Mouse (Mus musculus) left cerebral cortex, adult 2 months (tissue): ENCODE results near the gene Vars. TPM values are rescaled to one million over a fixed set of nuclear protein-coding genes. Genes with fewer than 3 reads are reported as not detected.
A peak's percentile ranks its signal among the peaks of the same experiment; 100 is the strongest.
"Not testable (repeated sequence)": the region's sequence is repeated elsewhere in the genome, so short reads cannot be mapped to it uniquely, and the experiment has no call there.

Experiments
- DNase-seq, 2 experiments: peaks; one replicate each; pipeline ENCODE4 v3.0.0; 2021 to 2022; ENCODE audit warnings: low spot score in 2 of 2, mixed read lengths in 1 of 2; ENCODE audit errors: extremely low spot score in 1 of 2
- H3K27ac ChIP-seq: fragments of 200-600 bp; 2 replicates; pipeline ENCODE4 v1.8.1; 2022
- H3K4me3 ChIP-seq: fragments of 200-600 bp; 2 replicates; pipeline ENCODE4 v1.8.1; 2022
- CTCF ChIP-seq: fragments of 200-600 bp; IDR thresholded peaks from 2 replicates; pipeline ENCODE4 v1.8.1; 2022; ENCODE audit warnings: antibody characterized with exemption, mild to moderate bottlenecking, moderate library complexity
- intact Hi-C: fragments of 180-260 bp; cut with DNase I; formaldehyde crosslinking; loops from one replicate; pipeline ENCODE4 v1.15.1; 2025
- total RNA-seq, 2 experiments: library from RNA; stranded (reverse); gene quantifications; 2 replicates each; pipeline ENCODE4 v1.2.3; 2021

Gene Vars
- total RNA-seq, 2 experiments from 2014 or later, result 44.1 to 46.6 TPM

DNA sequence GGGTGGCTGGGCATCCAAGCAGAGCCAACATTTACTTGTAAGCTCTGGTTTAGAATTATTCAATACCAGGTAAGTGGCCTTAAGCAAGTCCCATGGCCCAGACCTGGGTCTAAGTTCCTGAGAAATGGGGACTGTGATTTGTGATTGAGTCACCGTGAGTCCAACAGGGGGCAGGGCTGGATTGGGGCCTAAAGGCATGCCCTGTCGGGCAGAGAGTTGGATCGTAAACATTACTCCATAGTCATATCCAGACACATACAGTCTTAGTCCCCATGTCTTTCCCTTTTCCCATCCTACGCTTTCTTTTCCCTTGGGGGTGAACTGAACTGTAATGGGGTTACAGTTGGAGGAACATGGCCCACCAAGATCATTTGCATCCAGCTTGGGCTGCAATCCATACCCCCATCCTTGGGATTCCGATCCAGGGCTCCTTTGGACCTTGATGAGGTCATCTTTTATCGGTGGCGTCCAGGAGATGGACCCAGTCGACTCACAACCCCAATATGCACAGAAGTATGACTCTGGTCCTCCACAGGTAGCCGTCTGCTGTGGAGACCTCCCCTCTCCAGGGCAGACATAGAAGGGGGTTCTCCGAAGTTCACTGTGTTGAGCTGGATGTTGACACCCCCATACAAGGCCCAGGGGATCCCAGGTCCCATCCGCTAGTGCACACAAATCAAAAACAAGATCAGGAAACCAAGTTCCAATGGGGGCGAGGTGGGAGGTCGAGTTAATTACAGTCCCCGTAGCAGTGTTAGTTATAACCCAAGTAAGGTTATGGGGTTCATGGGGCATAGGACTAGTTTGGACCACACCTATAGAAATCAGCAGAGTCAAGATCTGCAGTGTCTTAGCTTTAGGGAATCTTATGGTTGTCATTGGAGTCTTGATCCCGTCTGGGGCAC, 2.0 kb upstream of the Vars start:
- TF ChIP-seq CTCF, result no peak
- H3K27ac ChIP-seq, result no peak overlapping the region
- DNase-seq, result no peak
- no peak overlapping the region for H3K4me3 ChIP-seq
- intact Hi-C loops, result no loop called here

DNA sequence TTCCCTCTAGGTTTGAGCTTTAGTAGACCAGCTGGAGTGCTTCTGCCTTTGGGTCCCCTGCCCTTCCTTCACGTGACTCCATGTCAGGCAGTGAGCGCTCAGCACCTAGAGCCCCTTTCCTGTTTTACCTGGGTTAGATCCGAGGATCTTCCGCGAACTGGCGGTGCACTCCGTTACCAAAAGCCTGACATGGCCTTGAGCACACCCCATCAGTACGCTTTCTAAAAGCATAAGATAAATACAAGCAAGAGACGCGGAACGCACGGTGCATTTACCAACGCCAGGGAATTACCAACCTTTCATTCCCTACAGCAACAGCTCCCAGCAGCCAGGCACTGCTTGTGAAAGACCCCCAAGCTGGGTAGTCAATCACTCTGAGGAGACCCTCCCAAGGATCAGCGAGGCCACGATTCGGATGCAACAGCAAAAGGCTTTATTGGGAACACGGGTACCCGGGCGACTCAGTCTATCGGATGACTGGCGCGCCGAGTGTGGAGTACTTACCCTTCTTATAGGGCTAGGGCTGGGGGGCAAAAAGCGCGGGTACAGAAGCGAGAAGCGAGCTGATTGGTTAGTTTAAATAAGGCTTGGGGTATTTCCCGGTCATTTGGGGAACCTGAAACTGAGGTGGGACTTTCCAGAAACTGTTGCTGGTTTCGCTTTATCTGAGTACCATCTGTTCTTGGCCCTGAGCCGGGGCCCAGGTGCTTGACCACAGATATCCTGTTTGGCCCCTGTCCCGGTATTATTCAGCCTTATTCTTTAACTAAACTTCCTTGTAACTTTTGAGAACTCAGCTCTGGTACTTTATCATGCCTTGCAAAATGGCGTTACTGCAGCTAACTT, 693 bp upstream of the Vars start:
- intact Hi-C loops, result loop anchor here (5.0 kb wide), 1 partner anchor 122 kb away; the partner anchor contains the start of genes Csnk2b and Gpank1
- H3K27ac ChIP-seq, DNase-seq: not testable (repeated sequence)
- peak overlapping the region; percentile 90 for H3K4me3 ChIP-seq

DNA sequence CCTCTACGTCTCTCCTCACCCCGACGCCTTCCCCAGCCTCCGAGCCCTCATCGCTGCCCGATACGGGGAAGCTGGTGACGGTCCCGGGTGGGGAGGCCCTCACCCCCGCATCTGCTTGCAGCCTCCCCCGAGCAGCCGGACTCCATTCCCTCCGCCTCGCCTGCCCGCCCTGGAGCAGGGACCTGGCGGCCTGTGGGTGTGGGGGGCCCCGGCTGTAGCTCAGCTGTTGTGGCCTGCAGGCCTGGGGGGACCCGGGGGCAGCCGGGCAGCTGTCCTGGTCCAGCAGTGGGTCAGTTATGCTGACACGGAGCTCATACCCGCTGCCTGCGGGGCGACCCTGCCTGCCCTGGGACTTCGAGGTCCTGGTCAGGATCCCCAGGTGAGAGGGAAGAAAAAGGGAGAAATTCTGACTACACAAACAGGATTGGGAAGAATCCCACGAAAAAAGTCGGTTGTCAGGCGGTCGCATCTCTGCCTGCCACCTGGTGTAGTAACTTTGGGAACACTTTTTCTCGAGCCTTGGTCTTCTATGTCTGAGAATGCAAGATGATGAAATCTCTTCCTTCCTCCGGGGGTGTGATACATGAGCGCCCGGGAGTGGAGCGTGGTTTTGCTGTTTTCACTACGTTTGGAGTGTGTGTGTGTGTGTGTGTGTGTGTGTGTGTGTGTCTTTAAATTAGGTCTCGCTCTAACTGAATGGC, 815 bp downstream of the Vars start:
- no peak for DNase-seq
- TF ChIP-seq CTCF, result no peak
- intact Hi-C loops, result loop anchor here (5.0 kb wide), 1 partner anchor 121 kb away; the partner anchor contains the start of genes Csnk2b and Gpank1

DNA sequence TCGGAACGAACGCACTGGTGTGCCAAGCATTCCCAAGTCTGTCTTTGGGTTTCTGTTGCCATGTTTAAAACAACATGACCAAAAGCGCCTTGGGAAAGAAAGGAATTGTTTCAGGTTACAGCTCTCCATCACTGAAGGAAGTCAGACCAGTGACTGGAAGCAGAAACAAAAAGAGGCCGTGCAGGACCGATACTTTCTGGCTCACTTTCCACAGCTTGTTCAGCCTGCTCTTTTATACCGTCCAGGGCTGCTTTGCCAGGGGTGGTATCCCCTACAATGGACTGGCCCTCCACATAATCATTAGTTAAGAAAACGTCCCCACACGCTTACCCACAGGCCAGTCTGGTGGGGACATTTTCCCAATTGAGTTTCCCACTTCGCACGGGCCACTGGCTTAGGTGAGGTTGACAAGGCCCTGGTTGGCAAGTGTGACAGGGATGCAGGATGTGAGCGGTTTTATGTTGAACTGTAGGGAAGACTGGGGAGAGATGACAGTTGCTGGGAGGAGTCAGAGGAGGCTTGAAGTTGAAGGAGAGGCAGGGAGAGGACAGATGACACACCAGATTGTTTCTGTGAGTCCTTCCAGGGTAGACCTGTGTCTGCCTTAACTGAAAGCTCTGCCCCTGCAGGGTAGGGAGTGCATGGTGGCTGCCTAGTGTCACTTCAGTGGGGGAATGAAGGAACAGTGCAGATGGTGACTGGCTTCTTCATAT, 1.5 kb downstream of the Vars start:
- no peak for DNase-seq
- H3K27ac ChIP-seq, result no peak overlapping the region
- no peak for TF ChIP-seq CTCF
- intact Hi-C loops, result loop anchor here (5.0 kb wide), 1 partner anchor 120 kb away; the partner anchor contains the start of genes Csnk2b and Gpank1
- peak overlapping the region; percentile 5; the same call in 1 of the 2 replicates for H3K4me3 ChIP-seq

More for the DNA sequence above, 815 bp downstream of the Vars start:
- Histone ChIP-seq H3K4me3 (peak overlapping the region; percentile 90), H3K27ac (peak overlapping the region; percentile 99)

DNA sequence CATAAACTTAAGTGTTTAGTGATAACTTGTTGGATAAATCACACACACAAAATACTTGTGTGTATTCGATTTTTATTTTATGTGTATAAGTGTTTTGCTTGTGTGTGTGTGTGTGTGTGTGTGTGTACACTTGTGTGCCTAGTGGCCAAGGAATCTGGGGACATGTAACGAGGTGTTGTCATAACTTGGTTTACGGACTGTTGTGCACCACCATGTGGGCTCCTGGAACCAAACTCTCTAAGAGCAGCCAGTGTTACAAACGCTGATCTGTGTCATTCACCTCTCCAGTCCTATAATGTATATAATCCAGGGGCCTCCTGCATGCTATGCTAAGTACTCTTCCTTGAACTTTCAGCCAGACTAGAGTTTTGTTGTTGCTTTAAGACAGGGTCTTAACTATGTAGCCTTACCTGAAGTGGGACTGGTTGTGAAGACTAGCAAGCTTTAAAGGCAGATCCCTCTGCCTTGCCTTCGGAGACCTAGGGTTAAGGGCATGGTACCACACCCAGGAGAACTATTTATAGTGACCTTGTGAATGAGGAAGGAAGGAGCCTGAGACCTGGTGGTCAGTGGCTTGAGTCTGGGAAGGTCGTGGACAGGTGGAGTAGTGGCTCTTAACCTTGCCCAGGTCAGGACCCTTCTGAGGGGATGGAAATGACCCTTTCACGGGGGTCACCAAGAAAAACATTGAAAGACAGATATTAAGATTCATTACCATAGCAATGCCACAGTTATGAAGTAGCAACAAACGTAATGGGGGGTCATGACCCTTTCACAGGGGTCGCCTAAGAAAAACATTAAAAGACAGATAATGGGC, 2.4 kb downstream of the Vars start:
- intact Hi-C loops, result loop anchor here (5.0 kb wide), 1 partner anchor 119 kb away; the partner anchor contains the start of genes Csnk2b and Gpank1

DNA sequence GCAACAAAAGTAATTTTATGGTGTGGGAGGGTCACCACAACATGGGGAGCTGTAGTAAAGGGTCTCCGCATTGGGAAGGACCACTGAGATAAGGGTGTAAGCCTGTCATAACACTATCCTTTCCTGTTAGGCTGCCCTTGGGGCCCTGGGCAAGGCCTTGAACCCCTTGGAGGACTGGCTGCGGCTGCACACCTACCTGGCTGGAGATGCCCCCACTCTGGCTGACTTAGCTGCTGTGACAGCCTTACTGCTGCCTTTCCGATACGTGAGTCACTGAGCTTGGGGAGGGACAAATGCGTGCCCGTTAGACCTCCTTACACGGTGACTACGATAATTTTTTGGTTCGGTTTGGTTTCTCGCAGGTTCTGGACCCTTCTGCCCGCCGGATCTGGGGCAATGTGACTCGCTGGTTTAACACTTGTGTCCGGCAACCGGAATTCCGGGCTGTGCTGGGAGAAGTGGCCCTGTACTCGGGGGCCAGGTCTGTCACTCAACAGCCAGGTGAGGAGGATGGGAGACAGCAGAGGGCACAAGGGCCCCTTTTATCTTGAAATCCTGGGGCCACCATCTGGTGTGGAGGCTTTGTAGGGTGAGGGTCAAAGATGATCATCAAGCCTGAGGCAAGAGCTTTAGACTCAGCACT, 3.4 kb downstream of the Vars start:
- Histone ChIP-seq H3K27ac (no peak overlapping the region), H3K4me3 (no peak overlapping the region)
- intact Hi-C loops, result loop anchor here (5.0 kb wide), 1 partner anchor 118 kb away; the partner anchor contains the start of genes Csnk2b and Gpank1
- no peak for TF ChIP-seq CTCF
- no peak for DNase-seq

More for the DNA sequence above, 2.4 kb downstream of the Vars start:
- no peak for TF ChIP-seq CTCF
- no peak for DNase-seq
- Histone ChIP-seq H3K4me3 (no peak overlapping the region), H3K27ac (no peak overlapping the region)

DNA sequence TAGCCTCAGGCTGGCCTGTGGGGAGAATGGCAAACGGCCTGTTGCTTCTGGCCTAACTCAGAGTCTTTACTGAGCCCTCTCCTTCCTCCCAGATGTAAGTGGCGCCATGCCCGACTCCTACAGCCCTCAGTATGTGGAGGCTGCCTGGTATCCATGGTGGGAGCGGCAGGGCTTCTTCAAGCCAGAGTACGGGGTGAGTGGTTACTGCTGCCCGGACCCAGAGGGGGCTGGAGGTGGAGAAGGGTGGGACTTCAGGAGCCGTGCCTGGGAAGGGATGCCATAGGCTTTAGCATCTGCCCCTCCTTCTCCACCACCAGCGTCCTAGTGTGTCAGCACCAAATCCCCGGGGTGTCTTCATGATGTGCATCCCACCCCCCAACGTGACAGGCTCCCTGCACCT, 4.4 kb downstream of the Vars start:
- TF ChIP-seq CTCF, result no peak
- intact Hi-C loops, result no loop called here
- no peak for DNase-seq
- no peak overlapping the region for H3K4me3 ChIP-seq
- no peak overlapping the region for H3K27ac ChIP-seq

DNA sequence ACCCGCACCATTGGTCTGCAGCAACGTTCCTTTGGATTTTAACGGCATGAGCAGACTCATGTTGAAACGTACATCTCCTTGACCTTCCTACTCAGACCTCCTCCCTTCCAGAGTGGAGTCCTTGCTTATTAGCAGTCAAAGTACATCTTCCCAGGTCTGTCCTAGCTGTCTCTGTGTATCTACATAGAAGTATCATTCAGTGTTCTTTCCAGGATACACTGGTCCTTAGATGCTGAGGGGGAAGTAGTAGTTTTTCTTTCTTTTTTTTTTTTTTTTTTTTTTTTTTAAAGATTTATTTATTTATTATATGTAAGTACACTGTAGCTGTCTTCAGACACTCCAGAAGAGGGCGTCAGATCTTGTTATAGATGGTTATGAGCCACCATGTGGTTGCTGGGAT, 5.1 kb downstream of the Vars start:
- H3K27ac ChIP-seq, H3K4me3 ChIP-seq, DNase-seq, intact Hi-C loops: not testable (repeated sequence)

DNA sequence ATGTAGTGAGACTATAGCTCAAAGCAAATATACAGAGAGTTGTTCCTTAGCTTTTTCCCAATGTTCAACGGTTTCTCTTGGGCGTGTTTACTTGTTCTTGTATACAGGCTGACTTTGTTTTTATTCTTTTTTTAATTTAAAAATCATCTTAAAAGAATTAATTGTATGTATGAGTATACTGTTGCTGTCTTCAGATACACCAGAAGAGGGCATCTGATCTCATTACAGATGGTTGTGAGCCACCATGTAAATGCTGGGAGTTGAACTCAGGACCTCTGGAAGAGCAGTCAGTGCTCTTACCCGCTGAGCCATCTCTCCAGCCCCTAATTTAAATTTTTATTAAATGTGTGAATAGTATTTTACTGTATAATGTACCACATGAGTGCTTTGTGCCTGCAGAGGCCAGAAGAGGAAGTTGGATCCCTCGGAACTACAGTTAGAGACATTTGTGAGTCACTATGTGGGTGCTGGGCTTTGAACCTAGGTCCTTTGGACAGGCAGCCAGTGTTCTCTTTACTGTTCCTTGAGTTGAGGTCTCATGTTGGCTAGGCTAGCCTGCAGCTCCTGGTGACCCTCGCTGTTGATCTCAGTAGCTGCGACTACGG, 6.7 kb downstream of the Vars start:
- intact Hi-C loops, result no loop called here
- Histone ChIP-seq H3K27ac (no peak overlapping the region), H3K4me3 (no peak overlapping the region)
- peak; percentile 38 for TF ChIP-seq CTCF
- DNase-seq, result no peak
